Mouse (Mus musculus) myocyte (in vitro differentiated cells): ENCODE measurements at regions not wholly inside any gene's neighbourhood (a gene's known extent, or its start where the extent isn't known, plus 50 kb on each side); places are given as distances from the start of the nearest gene placed in this dataset.
"Not testable (repeated sequence)": the region's sequence is repeated elsewhere in the genome, so short reads cannot be mapped to it uniquely, and the experiment has no call there.

Experiments
- H3K27me3 ChIP-seq: one replicate; pipeline ENCODE4 v1.6.1; 2011; ENCODE audit not compliant: control insufficient read depth, insufficient read depth, insufficient read length
- H3K36me3 ChIP-seq: one replicate; pipeline ENCODE4 v1.6.1; 2011; ENCODE audit not compliant: control insufficient read depth, insufficient read depth
- H3K4me2 ChIP-seq: one replicate; pipeline ENCODE4 v1.6.1; 2011; ENCODE audit warnings: low read depth, control low read depth
- H3K4me3 ChIP-seq: one replicate; pipeline ENCODE4 v1.5.1; 2011; ENCODE audit warnings: mild to moderate bottlenecking, control low read depth, moderate library complexity
- H3K79me2 ChIP-seq: one replicate; pipeline ENCODE4 v1.6.1; 2011; ENCODE audit not compliant: control insufficient read depth, insufficient read depth
- H3ac ChIP-seq: one replicate; pipeline ENCODE4 v1.6.1; 2011; ENCODE audit not compliant: control insufficient read depth, insufficient read length
- CEBPB ChIP-seq: IDR thresholded peaks from 2 replicates; pipeline ENCODE4 v1.6.1; 2011; ENCODE audit warnings: mild to moderate bottlenecking, moderate library complexity; ENCODE audit not compliant: poor library complexity, insufficient read depth, severe bottlenecking
- E2F4 ChIP-seq: IDR thresholded peaks from one replicate; pipeline ENCODE4 v1.6.1; 2011; ENCODE audit warnings: mild to moderate bottlenecking, control low read depth, moderate library complexity; ENCODE audit not compliant: insufficient read depth
- MAX ChIP-seq: IDR thresholded peaks from one replicate; pipeline ENCODE4 v1.6.1; 2011; ENCODE audit warnings: low read depth, mild to moderate bottlenecking, control low read depth
- MYOD1 ChIP-seq, 3 experiments: IDR thresholded peaks; one replicate each; pipeline ENCODE4 v1.6.1; 2011; ENCODE audit warnings: control low read depth in 2 of 3, low read depth in 2 of 3, mild to moderate bottlenecking in 2 of 3, moderate library complexity in 1 of 3; ENCODE audit not compliant: insufficient read length in 2 of 3, control insufficient read depth in 1 of 3
- MYOG ChIP-seq, 3 experiments: IDR thresholded peaks; one replicate each; pipeline ENCODE4 v1.6.1; 2011; ENCODE audit warnings: control low read depth in 2 of 3, low read depth in 2 of 3, mild to moderate bottlenecking in 2 of 3; ENCODE audit not compliant: insufficient read length in 2 of 3, control insufficient read depth in 1 of 3, insufficient read depth in 1 of 3
- POLR2A ChIP-seq: IDR thresholded peaks from one replicate; pipeline ENCODE4 v1.6.1; 2011; ENCODE audit warnings: low read depth, mild to moderate bottlenecking, control low read depth, moderate library complexity; ENCODE audit not compliant: insufficient read length
- POLR2AphosphoS2 ChIP-seq: IDR thresholded peaks from one replicate; pipeline ENCODE4 v1.6.1; 2011; ENCODE audit warnings: low read depth, control low read depth; ENCODE audit not compliant: insufficient read length
- REST ChIP-seq: IDR thresholded peaks from one replicate; pipeline ENCODE4 v1.6.1; 2011; ENCODE audit warnings: mild to moderate bottlenecking, control low read depth, moderate library complexity; ENCODE audit not compliant: insufficient read depth, insufficient read length
- SRF ChIP-seq: IDR thresholded peaks from one replicate; pipeline ENCODE4 v1.6.1; 2011; ENCODE audit warnings: low read depth; ENCODE audit not compliant: control insufficient read depth, insufficient read length
- TCF12 ChIP-seq: IDR thresholded peaks from one replicate; pipeline ENCODE4 v1.6.1; 2011; ENCODE audit warnings: mild to moderate bottlenecking, control low read depth; ENCODE audit not compliant: poor library complexity, insufficient read depth, severe bottlenecking
- TCF3 ChIP-seq: IDR thresholded peaks from one replicate; pipeline ENCODE4 v1.6.1; 2011; ENCODE audit warnings: low read depth, control low read depth; ENCODE audit not compliant: insufficient read length
- USF1 ChIP-seq: IDR thresholded peaks from one replicate; pipeline ENCODE4 v1.6.1; 2011; ENCODE audit warnings: low read depth, mild to moderate bottlenecking, control low read depth, moderate library complexity

GRCm38 (mm10) chr13:70093970-70094369 is 291.8 kb downstream of the Med10 start:
- no peak overlapping the region for H3K4me3 ChIP-seq
- H3K4me2 ChIP-seq, result no peak overlapping the region
- TF ChIP-seq MYOD1 (IDR thresholded peaks at IDR 0.05; ENCODE audit: control insufficient read depth in 1 of 3, insufficient read length in 2 of 3, low read depth in 2 of 3), result no peak
- TF ChIP-seq POLR2AphosphoS2, result no peak
- TF ChIP-seq MAX, result no peak
- TF ChIP-seq MYOG (IDR thresholded peaks at IDR 0.05; ENCODE audit: control insufficient read depth in 1 of 3, insufficient read depth in 1 of 3, insufficient read length in 2 of 3, low read depth in 2 of 3), result no peak
- TF ChIP-seq POLR2A, result no peak
- no peak for TF ChIP-seq USF1
- TF ChIP-seq E2F4, result no peak
- TF ChIP-seq SRF, result no peak
- TF ChIP-seq TCF3, result no peak
- no peak for TF ChIP-seq TCF12
- TF ChIP-seq REST, result no peak
- TF ChIP-seq CEBPB, result no peak
- H3K27me3 ChIP-seq, result no peaks in the 10 kb centered on the region
- no peak overlapping the region for H3ac ChIP-seq
- H3K79me2 ChIP-seq, result no peaks in the 10 kb centered on the region
- no peaks in the 10 kb centered on the region for H3K36me3 ChIP-seq

- no peak overlapping the region for H3K4me2 ChIP-seq
- H3K4me3 ChIP-seq, result no peak overlapping the region
These were observed 294.5 kb downstream of the Med10 start for GRCm38 (mm10) chr13:70096430-70097301.

GRCm38 (mm10) chr13:70100091-70100490 is 297.9 kb downstream of the Med10 start:
- H3K4me2 ChIP-seq, H3ac ChIP-seq, H3K79me2 ChIP-seq, H3K27me3 ChIP-seq, H3K36me3 ChIP-seq, H3K4me3 ChIP-seq: not testable (repeated sequence)

More at GRCm38 (mm10) chr13:70096430-70097301, 294.5 kb downstream of the Med10 start:
- H3K79me2 ChIP-seq, result no peaks in the 10 kb centered on the region
- H3K36me3 ChIP-seq, result no peaks in the 10 kb centered on the region
- H3ac ChIP-seq, result no peak overlapping the region
- TF ChIP-seq E2F4 (no peak), MYOD1 (IDR thresholded peaks at IDR 0.05; ENCODE audit: control insufficient read depth in 1 of 3, insufficient read length in 2 of 3, low read depth in 2 of 3) (no peak), CEBPB (no peak), TCF3 (no peak), MYOG (IDR thresholded peaks at IDR 0.05; ENCODE audit: control insufficient read depth in 1 of 3, insufficient read depth in 1 of 3, insufficient read length in 2 of 3, low read depth in 2 of 3) (no peak), MAX (no peak), USF1 (no peak), TCF12 (no peak), POLR2AphosphoS2 (no peak), POLR2A (no peak), SRF (no peak), REST (no peak)
- no peaks in the 10 kb centered on the region for H3K27me3 ChIP-seq

GRCm38 (mm10) chr13:70103021-70103420 is 300.8 kb downstream of the Med10 start:
- no peak overlapping the region for H3K4me3 ChIP-seq
- TF ChIP-seq MYOD1 (IDR thresholded peaks at IDR 0.05; ENCODE audit: control insufficient read depth in 1 of 3, insufficient read length in 2 of 3, low read depth in 2 of 3), result no peak
- no peak for TF ChIP-seq CEBPB
- TF ChIP-seq TCF12, result no peak
- no peak for TF ChIP-seq E2F4
- no peak for TF ChIP-seq MAX
- TF ChIP-seq TCF3, result no peak
- no peak for TF ChIP-seq REST
- TF ChIP-seq SRF, result no peak
- no peak for TF ChIP-seq POLR2A
- no peak for TF ChIP-seq USF1
- no peak for TF ChIP-seq POLR2AphosphoS2
- TF ChIP-seq MYOG (IDR thresholded peaks at IDR 0.05; ENCODE audit: control insufficient read depth in 1 of 3, insufficient read depth in 1 of 3, insufficient read length in 2 of 3, low read depth in 2 of 3), result no peak
- H3ac ChIP-seq, result no peak overlapping the region
- no peaks in the 10 kb centered on the region for H3K36me3 ChIP-seq
- H3K79me2 ChIP-seq, result no peaks in the 10 kb centered on the region
- H3K27me3 ChIP-seq, result no peaks in the 10 kb centered on the region
- no peak overlapping the region for H3K4me2 ChIP-seq

GRCm38 (mm10) chr13:70103491-70103890 is 301.3 kb downstream of the Med10 start:
- not testable (repeated sequence) for H3K4me3 ChIP-seq, H3K4me2 ChIP-seq, H3K36me3 ChIP-seq, H3K27me3 ChIP-seq, H3K79me2 ChIP-seq, H3ac ChIP-seq
